Comparison of ENCODE assay signal across 13 mouse cellular contexts in genomic region chr2:173084871-173085270, GRCm38 (mm10). TPM values are rescaled to one million over a fixed set of nuclear protein-coding genes. Genes with fewer than 3 reads are reported as not detected.
"Had no signal": no experiment of that assay in that cellular context is flagged by ENCODE, and none has a peak within 500 bp of the region (broad histone marks: within the 10 kb centered on the region; RNA-seq: fewer than 3 reads in every experiment).

No protein-coding gene starts in this region.

- H3K27me3 ChIP-seq: limb, embryonic 15.5 days; liver, embryonic 13.5 days had no signal

- H3K9me3 ChIP-seq: limb, embryonic 15.5 days; liver, embryonic 13.5 days; midbrain, embryonic 12.5 days; neural tube, embryonic 12.5 days had no signal

- H3K36me3 ChIP-seq: limb, embryonic 15.5 days; liver, embryonic 13.5 days; midbrain, embryonic 12.5 days; neural tube, embryonic 12.5 days had no signal

- H3K4me1 ChIP-seq: neural tube, embryonic 12.5 days had no signal

- H3K4me3 ChIP-seq: left cerebral cortex, adult 2 months; limb, embryonic 15.5 days; liver, embryonic 13.5 days; midbrain, embryonic 12.5 days; neural tube, embryonic 12.5 days had no signal

- H3K4me2 ChIP-seq: limb, embryonic 15.5 days; liver, embryonic 13.5 days; midbrain, embryonic 12.5 days; neural tube, embryonic 12.5 days had no signal

- H3K27ac ChIP-seq: left cerebral cortex, adult 2 months; limb, embryonic 15.5 days; liver, embryonic 13.5 days; midbrain, embryonic 12.5 days; neural tube, embryonic 12.5 days had no signal

- DNase-seq: kidney, adult 8-10 months; kidney, postnatal 25 days; liver, embryonic 13.5 days; lung, adult 18-20 months; right cerebral cortex, postnatal 4 days; spleen, adult 18-20 months; thymus, adult 18-20 months had no signal

- H3K9ac ChIP-seq: limb, embryonic 15.5 days; liver, embryonic 13.5 days; midbrain, embryonic 12.5 days; neural tube, embryonic 12.5 days had no signal

- ATAC-seq: intestine, embryonic 16.5 days; midbrain, embryonic 16.5 days had no signal

RNA-seq across cellular contexts. Expression of gene Ctcfl, which starts 34.5 kb away (rescaled TPM):
- polyA plus RNA-seq: midbrain, embryonic 12.5 days had no signal
